Mouse (Mus musculus): ENCODE measurements at regions not wholly inside any gene's neighbourhood (a gene's known extent, or its start where the extent isn't known, plus 50 kb on each side); places are given as distances from the start of the nearest gene placed in this dataset.

DNA sequence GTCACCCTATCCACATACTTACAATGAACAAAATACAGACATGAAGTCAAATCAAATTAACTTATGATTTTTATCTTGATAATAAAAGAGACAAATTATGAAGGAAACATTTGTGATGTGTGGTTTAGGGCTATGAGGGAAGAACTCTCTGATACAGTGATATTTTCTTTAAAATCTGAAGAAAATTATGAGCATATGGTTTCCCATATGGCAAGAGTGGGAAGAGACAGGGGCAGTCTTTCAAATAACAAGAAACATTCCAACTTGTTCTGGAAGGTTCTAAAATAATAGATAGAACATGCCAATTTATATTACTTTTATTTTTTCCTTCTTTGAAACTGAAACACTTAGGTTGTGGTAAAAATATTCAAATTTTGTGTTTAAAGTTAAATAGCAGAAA lies 1585.3 kb upstream of the B3galt2 start:
- no peak for DNase-seq (ENCODE audit: low read depth, low spot score)

Measured in ZHBTc4 (cell line).